Mouse (Mus musculus): ENCODE data around the gene Grb10. TPM values are rescaled to one million over a fixed set of nuclear protein-coding genes. Genes with fewer than 3 reads are reported as not detected.

The Grb10 gene
- polyA plus RNA-seq, 1 experiment from 2014 or later = 144 TPM

DNA sequence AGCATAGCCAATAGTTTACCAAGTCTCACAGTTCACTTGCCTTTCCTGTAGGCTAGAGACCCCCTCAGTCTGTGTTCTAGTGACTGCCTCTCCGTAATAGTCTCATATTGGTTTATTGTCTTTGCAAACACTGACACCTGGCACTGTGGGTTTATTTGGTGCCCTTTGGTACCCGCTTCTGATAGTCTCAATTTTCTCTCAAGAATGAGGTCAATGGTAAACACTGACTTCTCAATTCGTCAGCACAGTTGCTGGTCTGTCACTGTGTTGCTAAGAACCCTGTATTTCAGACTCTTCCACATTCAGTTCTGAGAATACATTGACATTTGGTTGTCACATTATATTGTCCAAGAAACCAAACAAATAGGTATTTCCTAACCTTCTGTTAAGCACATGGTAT lies 150.4 kb downstream of the Grb10 start:
- no peak overlapping the region for H3K4me3 ChIP-seq (ENCODE audit: low read depth, low read length)
- no peaks in the 10 kb centered on the region for H3K27me3 ChIP-seq (ENCODE audit: control insufficient read depth, insufficient read depth, low read length)
- DNase-seq (ENCODE audit: low spot score, missing footprints) (no peak), ATAC-seq (ENCODE audit: low FRiP score) (no peak)
- peaks cover 24% of the 10 kb centered on the region for H3K4me1 ChIP-seq (ENCODE audit: control insufficient read depth, insufficient read depth, low read length)
- no peak overlapping the region for H3K27ac ChIP-seq (ENCODE audit: low read depth, low read length)
- WGBS = 74% methylated on average over 3 of the region's 3 CpGs
- H3K4me2 ChIP-seq = no peak overlapping the region
- H3K9me3 ChIP-seq (ENCODE audit: control insufficient read depth, low read length) = no peaks in the 10 kb centered on the region
- no peak overlapping the region for H3K9ac ChIP-seq (ENCODE audit: low read length)
- H3K36me3 ChIP-seq (ENCODE audit: control insufficient read depth, insufficient read depth, low read length) = no peaks in the 10 kb centered on the region

DNA sequence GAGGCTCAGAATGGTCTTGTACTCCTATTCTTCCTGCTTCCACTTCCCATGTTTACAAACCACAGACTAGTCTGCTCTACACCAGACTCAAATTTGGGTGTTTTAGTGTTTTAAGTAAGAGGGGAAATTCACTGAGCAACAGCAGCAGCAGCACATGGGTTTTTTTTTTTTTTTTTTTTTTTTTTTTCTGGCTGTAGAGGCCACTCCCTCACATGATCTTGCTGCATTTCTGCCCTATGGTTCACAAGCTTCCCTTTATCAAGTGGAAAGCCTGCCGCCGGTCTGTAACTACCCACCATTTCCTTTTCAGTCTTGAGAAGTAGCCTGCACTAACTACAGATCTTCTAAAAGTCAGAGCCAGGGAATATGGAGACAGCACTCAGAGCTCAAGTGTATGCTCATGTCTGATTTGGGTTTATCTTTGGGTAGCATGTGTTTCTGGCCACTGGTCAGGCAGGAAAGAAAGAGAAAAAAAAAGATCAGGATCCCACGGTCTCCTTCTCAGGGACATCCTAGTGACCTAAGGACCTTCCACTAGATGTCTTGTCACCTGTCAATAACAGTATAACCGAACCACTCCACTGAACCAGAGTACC lies 152.0 kb downstream of the Grb10 start:
- no peaks in the 10 kb centered on the region for H3K9me3 ChIP-seq (ENCODE audit: control insufficient read depth, low read length)
- no peak overlapping the region for H3K4me3 ChIP-seq (ENCODE audit: low read depth, low read length)
- no peaks in the 10 kb centered on the region for H3K36me3 ChIP-seq (ENCODE audit: control insufficient read depth, insufficient read depth, low read length)
- peaks cover 34% of the 10 kb centered on the region for H3K4me1 ChIP-seq (ENCODE audit: control insufficient read depth, insufficient read depth, low read length)
- H3K27me3 ChIP-seq (ENCODE audit: control insufficient read depth, insufficient read depth, low read length) = no peaks in the 10 kb centered on the region
- 55% methylated on average over 4 of the region's 4 CpGs for whole genome bisulfite sequencing
- ATAC-seq (ENCODE audit: low FRiP score) = no peak
- H3K27ac ChIP-seq (ENCODE audit: low read depth, low read length) = no peak overlapping the region
- peak overlapping the region; percentile 27; the same call in 1 of the 2 replicates for H3K9ac ChIP-seq (ENCODE audit: low read length)
- no peak overlapping the region for H3K4me2 ChIP-seq
- DNase-seq (ENCODE audit: low spot score, missing footprints) = no peak

DNA sequence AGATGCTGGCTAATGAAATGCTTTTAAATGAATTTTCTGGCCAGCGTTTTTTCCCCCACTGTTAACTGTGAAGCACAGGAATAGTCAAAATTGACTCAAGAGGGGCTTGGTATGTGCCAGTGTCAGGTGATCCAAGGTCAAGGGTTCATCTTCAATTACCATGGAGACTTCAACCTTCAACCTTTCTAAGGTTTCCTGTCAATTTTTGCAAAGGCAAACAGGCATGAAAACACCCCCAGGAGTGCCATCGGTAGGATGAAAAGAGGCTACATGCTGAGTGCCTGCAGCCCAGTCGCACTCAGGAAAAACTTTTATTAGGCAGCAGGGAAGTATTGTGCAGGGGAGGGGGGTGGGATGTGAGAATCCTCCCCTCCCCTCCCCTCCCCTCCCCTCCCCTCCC lies 152.6 kb downstream of the Grb10 start:
- WGBS = 5% methylated on average over 3 of the region's 3 CpGs
- no peak overlapping the region for H3K9ac ChIP-seq (ENCODE audit: low read length)
- no peaks in the 10 kb centered on the region for H3K36me3 ChIP-seq (ENCODE audit: control insufficient read depth, insufficient read depth, low read length)
- no peak overlapping the region for H3K4me2 ChIP-seq
- ATAC-seq (ENCODE audit: low FRiP score) (no peak), DNase-seq (ENCODE audit: low spot score, missing footprints) (no peak)
- H3K9me3 ChIP-seq (ENCODE audit: control insufficient read depth, low read length) = no peaks in the 10 kb centered on the region
- H3K27ac ChIP-seq (ENCODE audit: low read depth, low read length) = no peak overlapping the region; the same call in 1 of the 2 replicates
- H3K4me1 ChIP-seq (ENCODE audit: control insufficient read depth, insufficient read depth, low read length) = peaks cover 40% of the 10 kb centered on the region
- no peaks in the 10 kb centered on the region for H3K27me3 ChIP-seq (ENCODE audit: control insufficient read depth, insufficient read depth, low read length)
- H3K4me3 ChIP-seq (ENCODE audit: low read depth, low read length) = no peak overlapping the region

DNA sequence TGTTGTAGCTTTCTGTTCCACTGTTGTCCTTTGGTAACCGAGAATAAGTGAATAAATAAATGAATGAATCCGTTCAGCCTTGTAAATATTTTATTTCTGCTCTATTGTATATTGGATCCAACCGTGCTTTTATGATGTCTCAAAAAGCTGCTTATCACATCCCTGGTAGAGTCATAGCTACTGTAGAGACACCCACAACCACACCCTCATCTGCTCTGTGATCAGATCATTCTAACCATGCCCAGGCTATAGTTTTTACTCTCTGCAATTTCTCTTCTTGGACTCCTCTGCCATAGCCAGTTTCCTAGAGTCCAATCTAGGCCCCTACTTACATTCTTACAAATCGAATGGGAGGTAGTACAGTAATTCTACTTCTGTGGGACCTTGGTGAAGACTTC lies 153.2 kb downstream of the Grb10 start:
- no peak overlapping the region for H3K4me3 ChIP-seq (ENCODE audit: low read depth, low read length)
- DNase-seq (ENCODE audit: low spot score, missing footprints) = no peak
- H3K4me1 ChIP-seq (ENCODE audit: control insufficient read depth, insufficient read depth, low read length) = peaks cover 42% of the 10 kb centered on the region
- H3K4me2 ChIP-seq = no peak overlapping the region
- no peak for ATAC-seq (ENCODE audit: low FRiP score)
- H3K9ac ChIP-seq (ENCODE audit: low read length) = no peak overlapping the region
- H3K36me3 ChIP-seq (ENCODE audit: control insufficient read depth, insufficient read depth, low read length) = no peaks in the 10 kb centered on the region
- H3K27ac ChIP-seq (ENCODE audit: low read depth, low read length) = peak overlapping the region; percentile 35; the same call in 1 of the 2 replicates
- no peaks in the 10 kb centered on the region for H3K9me3 ChIP-seq (ENCODE audit: control insufficient read depth, low read length)
- WGBS = 83% methylated on average over 4 of the region's 4 CpGs
- H3K27me3 ChIP-seq (ENCODE audit: control insufficient read depth, insufficient read depth, low read length) = no peaks in the 10 kb centered on the region

DNA sequence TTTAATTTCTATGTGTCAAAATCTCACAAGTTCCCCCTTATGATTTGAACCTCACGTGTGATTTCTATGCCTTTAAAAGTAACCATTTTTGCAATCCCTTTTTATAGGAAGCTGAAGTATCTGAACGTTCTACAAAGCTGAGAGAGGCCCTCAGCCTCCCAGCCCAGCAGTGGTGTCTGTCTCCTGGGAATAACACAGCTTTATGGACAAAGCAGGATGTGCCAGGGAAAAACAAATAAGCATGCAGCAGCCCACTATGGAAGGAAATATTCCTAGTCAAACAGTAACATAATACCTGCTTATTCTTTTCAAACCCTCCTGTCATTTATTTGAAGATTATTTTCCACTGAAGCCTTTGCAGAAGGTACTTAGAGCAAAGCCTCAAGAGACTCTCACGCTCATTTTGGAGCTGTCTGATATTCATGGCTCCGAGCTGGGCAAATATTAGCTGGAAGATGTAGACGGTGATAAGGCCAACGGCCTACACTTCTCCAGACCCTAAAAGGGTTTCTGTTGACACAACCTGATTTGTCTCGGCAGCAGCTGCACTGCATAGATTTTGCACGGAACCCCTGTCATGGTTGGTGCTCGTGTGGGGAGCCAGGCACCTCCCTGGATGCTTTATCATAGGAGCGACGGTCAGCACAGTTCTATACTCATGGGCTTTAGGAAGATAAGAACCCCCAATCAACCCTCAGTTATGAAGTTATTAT lies 153.8 kb downstream of the Grb10 start:
- H3K9me3 ChIP-seq (ENCODE audit: control insufficient read depth, low read length) = no peaks in the 10 kb centered on the region
- WGBS = 50% methylated on average over 11 of the region's 11 CpGs
- H3K4me1 ChIP-seq (ENCODE audit: control insufficient read depth, insufficient read depth, low read length) = peaks cover 43% of the 10 kb centered on the region
- H3K36me3 ChIP-seq (ENCODE audit: control insufficient read depth, insufficient read depth, low read length) = no peaks in the 10 kb centered on the region
- H3K27me3 ChIP-seq (ENCODE audit: control insufficient read depth, insufficient read depth, low read length) = no peaks in the 10 kb centered on the region
- DNase-seq (ENCODE audit: low spot score, missing footprints) (peak; percentile 91), ATAC-seq (ENCODE audit: low FRiP score) (peak; percentile 64)
- no peak overlapping the region for H3K4me3 ChIP-seq (ENCODE audit: low read depth, low read length)
- no peak overlapping the region for H3K9ac ChIP-seq (ENCODE audit: low read length)
- H3K27ac ChIP-seq (ENCODE audit: low read depth, low read length) = no peak overlapping the region; the same call in 1 of the 2 replicates
- no peak overlapping the region for H3K4me2 ChIP-seq

DNA sequence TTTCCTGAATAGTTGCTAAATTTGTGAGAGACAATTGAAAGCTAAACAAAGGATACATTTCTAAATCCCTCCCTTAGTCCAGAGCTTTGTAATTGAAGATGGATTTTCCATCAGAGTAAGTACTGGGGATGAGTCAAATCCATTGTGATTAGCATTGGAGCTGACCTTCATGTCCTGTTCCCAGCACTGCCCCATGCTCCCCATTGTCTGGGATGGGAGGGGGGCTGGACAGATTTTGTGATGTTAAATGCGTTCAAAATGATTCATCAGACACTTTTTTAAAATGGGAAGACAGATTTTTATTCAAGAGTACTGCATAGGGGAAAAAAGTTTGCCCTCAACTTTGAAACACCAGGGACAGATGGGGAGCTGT lies 156.7 kb downstream of the Grb10 start:
- peak overlapping the region; percentile 35; the same call in 1 of the 2 replicates for H3K27ac ChIP-seq (ENCODE audit: low read depth, low read length)
- H3K9ac ChIP-seq (ENCODE audit: low read length) = no peak overlapping the region
- 26% methylated on average over 1 of the region's 1 CpGs for WGBS
- DNase-seq (ENCODE audit: low spot score, missing footprints) (no peak), ATAC-seq (ENCODE audit: low FRiP score) (peak; percentile 45; the same call in 1 of the 2 replicates)
- no peaks in the 10 kb centered on the region for H3K27me3 ChIP-seq (ENCODE audit: control insufficient read depth, insufficient read depth, low read length)
- peaks cover 55% of the 10 kb centered on the region for H3K4me1 ChIP-seq (ENCODE audit: control insufficient read depth, insufficient read depth, low read length)
- no peak overlapping the region for H3K4me2 ChIP-seq
- no peaks in the 10 kb centered on the region for H3K9me3 ChIP-seq (ENCODE audit: control insufficient read depth, low read length)
- no peak overlapping the region for H3K4me3 ChIP-seq (ENCODE audit: low read depth, low read length)
- no peaks in the 10 kb centered on the region for H3K36me3 ChIP-seq (ENCODE audit: control insufficient read depth, insufficient read depth, low read length)

DNA sequence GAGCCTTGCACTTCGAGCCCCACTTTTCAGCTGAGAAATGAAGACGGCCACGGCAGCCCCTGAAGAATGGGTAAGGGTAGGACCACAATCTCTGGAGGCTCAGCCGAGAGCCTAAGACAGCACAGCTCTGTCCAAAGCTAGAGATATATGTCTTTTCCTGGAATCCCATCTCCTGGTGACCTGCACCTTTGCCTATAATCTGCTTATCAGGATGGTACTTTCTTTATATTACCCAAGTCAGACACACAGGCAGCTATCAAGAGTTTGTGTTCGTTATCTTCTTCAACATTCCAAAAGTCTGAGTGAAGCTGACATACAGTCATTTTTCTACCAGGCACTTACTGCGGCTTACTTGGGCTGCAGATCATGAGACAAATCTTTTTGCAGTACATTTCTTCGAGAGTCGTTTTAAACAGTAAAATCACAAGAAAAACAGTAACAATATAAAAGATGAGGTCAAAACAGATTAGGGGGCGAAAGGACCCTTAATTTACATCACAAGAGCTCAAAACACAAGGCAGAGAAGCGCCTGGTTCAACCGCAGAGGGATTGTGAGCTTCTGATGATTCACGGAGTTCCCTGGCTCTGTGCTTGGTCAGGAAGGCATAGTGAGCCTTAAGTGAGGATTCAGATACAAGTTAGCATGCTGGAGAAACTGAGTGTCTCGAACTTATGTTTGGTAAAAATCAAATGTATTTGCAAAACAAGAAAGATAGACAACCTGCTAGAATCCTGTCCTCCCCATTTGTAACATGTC lies 157.3 kb downstream of the Grb10 start:
- Histone ChIP-seq H3K4me2 (no peak overlapping the region), H3K4me1 (ENCODE audit: control insufficient read depth, insufficient read depth, low read length) (peaks cover 52% of the 10 kb centered on the region), H3K4me3 (ENCODE audit: low read depth, low read length) (no peak overlapping the region), H3K36me3 (ENCODE audit: control insufficient read depth, insufficient read depth, low read length) (no peaks in the 10 kb centered on the region), H3K9me3 (ENCODE audit: control insufficient read depth, low read length) (no peaks in the 10 kb centered on the region), H3K27me3 (ENCODE audit: control insufficient read depth, insufficient read depth, low read length) (no peaks in the 10 kb centered on the region), H3K27ac (ENCODE audit: low read depth, low read length) (peak overlapping the region; percentile 35; the same call in 1 of the 2 replicates), H3K9ac (ENCODE audit: low read length) (no peak overlapping the region)
- DNase-seq (ENCODE audit: low spot score, missing footprints) (no peak), ATAC-seq (ENCODE audit: low FRiP score) (no peak)
- WGBS = 24% methylated on average over 13 of the region's 13 CpGs

Data from midbrain, embryonic 11.5 days (tissue).